Mouse (Mus musculus) CD4-positive, CD25-positive, alpha-beta regulatory T cell, adult 2 months (primary cell): Measurements from ENCODE around the gene Sirpb1a.
"Not testable (repeated sequence)": the region's sequence is repeated elsewhere in the genome, so short reads cannot be mapped to it uniquely, and the experiment has no call there.

ENCODE experiments used
- DNase-seq: peaks from one replicate; pipeline ENCODE4 v3.0.0-alpha.2; 2012; ENCODE audit warnings: low read depth, low spot score

The Sirpb1a gene

GRCm38 (mm10) chr3:15426447-15426846 is at the start of gene Sirpb1a:
Gene Sirpb1a, minus strand, starts transcription at chr3:15426520.
- DNase-seq = not testable (repeated sequence)

GRCm38 (mm10) chr3:15474831-15475230 is 48.5 kb upstream of the Sirpb1a start:
- not testable (repeated sequence) for DNase-seq

GRCm38 (mm10) chr3:15470158-15470557 is 43.8 kb upstream of the Sirpb1a start:
- DNase-seq = not testable (repeated sequence)

GRCm38 (mm10) chr3:15443936-15444335 is 17.6 kb upstream of the Sirpb1a start:
- DNase-seq = not testable (repeated sequence)

GRCm38 (mm10) chr3:15439844-15440243 is 13.5 kb upstream of the Sirpb1a start:
- not testable (repeated sequence) for DNase-seq

- no peak for DNase-seq
Observed at GRCm38 (mm10) chr3:15427917-15428316, 1.6 kb upstream of the Sirpb1a start.

- not testable (repeated sequence) for DNase-seq
Observed at GRCm38 (mm10) chr3:15355690-15356089, 70.6 kb downstream of the Sirpb1a start.

GRCm38 (mm10) chr3:15350318-15350717 is 76.0 kb downstream of the Sirpb1a start:
- DNase-seq = not testable (repeated sequence)

GRCm38 (mm10) chr3:15345606-15346005 is 80.7 kb downstream of the Sirpb1a start:
- DNase-seq = not testable (repeated sequence)

GRCm38 (mm10) chr3:15340287-15340686 is 86.0 kb downstream of the Sirpb1a start:
- no peak for DNase-seq

- no peak for DNase-seq
Observed at GRCm38 (mm10) chr3:15334182-15334581, 92.1 kb downstream of the Sirpb1a start.

GRCm38 (mm10) chr3:15332063-15332462 is 94.3 kb downstream of the Sirpb1a start, which contains the start of gene Gm9733:
Gene Gm9733, minus strand, starts transcription at chr3:15332302.
- DNase-seq = no peak

GRCm38 (mm10) chr3:15331545-15331944 is 94.8 kb downstream of the Sirpb1a start:
- DNase-seq = no peak

GRCm38 (mm10) chr3:15329549-15329948 is 96.8 kb downstream of the Sirpb1a start:
- DNase-seq = no peak
